Comparison of ENCODE assay signal across 28 mouse cellular contexts in the genomic region with DNA sequence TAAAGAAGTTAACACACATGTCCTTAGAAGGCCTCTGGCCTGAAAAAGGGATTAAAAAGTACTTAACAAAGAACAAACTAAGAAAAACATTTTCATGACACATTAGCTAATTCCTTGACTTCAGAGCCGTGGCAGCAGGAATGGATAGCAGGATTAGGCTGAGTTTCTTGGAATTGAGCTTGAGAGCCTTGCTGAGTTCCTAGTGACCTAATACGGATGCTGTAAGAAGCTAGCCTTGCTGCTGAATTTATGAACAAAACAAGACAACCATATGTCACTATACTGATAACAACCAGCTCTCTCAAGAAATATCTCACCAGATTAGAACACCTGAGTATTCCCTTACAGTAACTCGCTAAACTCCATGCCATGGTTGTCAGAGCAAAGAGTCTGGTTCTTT.
"Had no signal": no experiment of that assay in that cellular context is flagged by ENCODE, and none has a peak within 500 bp of the region (broad histone marks: within the 10 kb centered on the region; RNA-seq: fewer than 3 reads in every experiment).

No protein-coding gene starts in this region.

- H3K27ac ChIP-seq: embryonic facial prominence, embryonic 10.5 days; embryonic facial prominence, embryonic 12.5 days; embryonic facial prominence, embryonic 13.5 days; embryonic facial prominence, embryonic 15.5 days; forebrain, embryonic 10.5 days; forebrain, embryonic 12.5 days; forebrain, embryonic 13.5 days; forebrain, embryonic 15.5 days; gastrocnemius, adult 2 months; heart, adult 2 months had no signal

- H3K9me3 ChIP-seq: embryonic facial prominence, embryonic 10.5 days; embryonic facial prominence, embryonic 12.5 days; embryonic facial prominence, embryonic 13.5 days; embryonic facial prominence, embryonic 15.5 days; forebrain, embryonic 10.5 days; forebrain, embryonic 12.5 days; forebrain, embryonic 13.5 days; forebrain, embryonic 15.5 days had no signal

- H3K4me1 ChIP-seq: embryonic facial prominence, embryonic 10.5 days; embryonic facial prominence, embryonic 12.5 days; embryonic facial prominence, embryonic 13.5 days; embryonic facial prominence, embryonic 15.5 days; forebrain, embryonic 10.5 days; forebrain, embryonic 12.5 days; forebrain, embryonic 13.5 days; forebrain, embryonic 15.5 days had no signal

- DNase-seq: cerebellum, adult 2 months; cerebellum, adult 8-10 months; cerebellum, adult 9-10 months; cerebellum, adult 9-11 months; cerebellum, postnatal 10 days; cerebellum, postnatal 14 days; cerebellum, postnatal 25 days; cerebellum, postnatal 36 days; embryo, embryonic 11 days; forebrain, postnatal 0 days; gastrocnemius, adult 2 months; gastrocnemius, postnatal 10 days; gastrocnemius, postnatal 14 days; gastrocnemius, postnatal 25 days; gastrocnemius, postnatal 36 days; heart, adult 18-20 months; heart, adult 2 months had no signal

- H3K4me2 ChIP-seq: embryonic facial prominence, embryonic 12.5 days; embryonic facial prominence, embryonic 13.5 days; embryonic facial prominence, embryonic 15.5 days; forebrain, embryonic 12.5 days; forebrain, embryonic 13.5 days; forebrain, embryonic 15.5 days had no signal

- H3K4me3 ChIP-seq: embryonic facial prominence, embryonic 10.5 days; embryonic facial prominence, embryonic 12.5 days; embryonic facial prominence, embryonic 13.5 days; embryonic facial prominence, embryonic 15.5 days; erythroblast, embryonic 14.5 days; forebrain, embryonic 10.5 days; forebrain, embryonic 12.5 days; forebrain, embryonic 13.5 days; forebrain, embryonic 15.5 days; gastrocnemius, adult 2 months; heart, adult 2 months had no signal

- H3K36me3 ChIP-seq: embryonic facial prominence, embryonic 10.5 days; embryonic facial prominence, embryonic 12.5 days; embryonic facial prominence, embryonic 13.5 days; embryonic facial prominence, embryonic 15.5 days; forebrain, embryonic 10.5 days; forebrain, embryonic 12.5 days; forebrain, embryonic 15.5 days had no signal

- H3K27me3 ChIP-seq: embryonic facial prominence, embryonic 12.5 days; embryonic facial prominence, embryonic 13.5 days; embryonic facial prominence, embryonic 15.5 days; forebrain, embryonic 12.5 days; forebrain, embryonic 13.5 days; forebrain, embryonic 15.5 days had no signal

- H3K9ac ChIP-seq: embryonic facial prominence, embryonic 12.5 days; embryonic facial prominence, embryonic 13.5 days; embryonic facial prominence, embryonic 15.5 days; forebrain, embryonic 12.5 days; forebrain, embryonic 13.5 days; forebrain, embryonic 15.5 days; forebrain, postnatal 0 days had no signal

- ATAC-seq: forebrain, embryonic 13.5 days; forebrain, embryonic 14.5 days; forebrain, embryonic 15.5 days; forebrain, embryonic 16.5 days; forebrain, postnatal 0 days had no signal
